Mouse (Mus musculus) brain, adult 2 months (tissue): ENCODE data around the gene Uhrf1bp1.

ENCODE experiments used
- DNase-seq: peaks from one replicate; pipeline ENCODE4 v3.0.0; 2011; ENCODE audit warnings: low read depth, low spot score

Gene Uhrf1bp1

DNA sequence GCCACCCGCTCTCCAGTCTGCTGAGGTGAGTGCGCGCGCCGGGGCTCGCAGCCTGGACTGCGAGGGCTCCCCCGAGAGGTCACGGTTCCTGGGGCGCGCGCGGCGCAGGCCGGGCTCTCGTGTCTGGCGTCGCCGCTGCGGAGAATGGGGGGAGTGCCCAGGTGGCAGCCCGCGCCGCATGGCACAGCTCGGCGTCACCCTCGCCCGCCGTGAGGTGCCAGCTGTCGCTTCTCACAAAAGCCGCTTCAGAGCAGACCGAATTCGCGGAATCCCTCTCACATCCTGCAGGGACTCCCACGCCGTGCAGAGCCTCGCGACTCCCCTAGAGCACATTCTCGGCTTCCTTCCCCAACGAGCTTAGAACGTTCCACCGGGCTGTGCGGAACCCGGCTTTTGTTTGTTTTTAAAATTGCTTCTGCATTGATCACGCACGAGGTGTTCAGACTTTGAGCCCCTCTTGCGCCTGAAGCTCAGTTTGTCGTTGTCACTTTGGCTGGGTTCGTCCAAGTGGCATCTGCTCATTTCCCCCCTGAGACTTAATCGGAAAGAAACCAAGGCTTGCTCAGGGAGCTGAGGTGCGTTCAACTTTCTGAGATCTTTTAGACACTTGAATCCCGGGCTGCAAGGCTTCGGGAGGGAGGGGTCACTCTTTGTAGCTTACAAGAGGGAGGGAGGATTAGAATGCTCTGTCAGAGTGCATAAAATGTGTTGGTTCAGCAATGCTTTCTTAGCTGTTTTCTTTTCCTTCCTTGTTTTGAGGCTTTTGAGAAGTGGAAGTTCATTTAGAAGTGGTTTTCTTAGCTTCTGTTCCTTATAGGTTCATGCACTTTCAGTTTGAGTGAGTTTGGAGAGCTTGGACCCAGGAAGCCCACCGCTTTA, 53.6 kb downstream of the Uhrf1bp1 start, which contains the start of gene Taf11:
TSS of gene Taf11 (minus strand) at position 223 of the 879 bp plus-strand sequence.
- peak; percentile 94 for DNase-seq

DNA sequence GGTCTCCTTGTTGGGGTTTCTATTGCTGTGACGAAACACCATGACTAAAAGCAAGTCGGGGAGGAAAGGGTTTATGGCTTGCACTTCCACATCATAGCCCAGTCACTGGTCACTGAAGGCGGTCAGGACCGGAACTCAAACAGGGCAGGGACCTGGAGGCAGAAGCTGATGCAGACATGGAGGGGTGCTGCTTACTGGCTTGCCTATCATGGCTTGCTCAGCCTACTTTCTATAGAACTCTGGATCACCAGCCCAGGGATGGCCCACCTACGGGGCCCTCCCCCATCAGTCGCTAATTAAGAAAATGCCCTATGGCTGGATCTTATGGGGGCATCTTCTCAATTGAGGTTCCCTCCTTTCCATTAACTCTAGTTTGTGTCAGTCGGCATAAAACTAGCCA, 55.1 kb downstream of the Uhrf1bp1 start:
- no peak for DNase-seq

DNA sequence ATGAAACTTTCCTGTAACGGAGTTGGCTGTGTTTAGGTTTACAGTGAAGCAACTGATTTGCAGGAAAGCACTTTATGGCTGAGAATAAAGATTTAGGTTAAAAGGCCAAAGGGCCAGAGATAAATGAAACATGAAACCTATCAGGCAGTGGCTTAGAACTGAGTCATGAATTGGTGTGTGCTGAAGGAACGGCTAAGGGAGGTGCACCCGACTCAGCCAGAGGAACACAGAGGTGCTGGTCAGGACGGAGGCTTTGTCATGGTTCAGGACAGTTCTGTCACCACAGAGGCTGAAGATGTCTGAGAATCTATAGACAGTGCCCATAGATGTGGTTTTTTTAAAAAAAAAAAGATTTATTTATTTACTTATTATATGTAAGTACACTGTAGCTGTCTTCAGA, 58.5 kb downstream of the Uhrf1bp1 start:
- no peak for DNase-seq

DNA sequence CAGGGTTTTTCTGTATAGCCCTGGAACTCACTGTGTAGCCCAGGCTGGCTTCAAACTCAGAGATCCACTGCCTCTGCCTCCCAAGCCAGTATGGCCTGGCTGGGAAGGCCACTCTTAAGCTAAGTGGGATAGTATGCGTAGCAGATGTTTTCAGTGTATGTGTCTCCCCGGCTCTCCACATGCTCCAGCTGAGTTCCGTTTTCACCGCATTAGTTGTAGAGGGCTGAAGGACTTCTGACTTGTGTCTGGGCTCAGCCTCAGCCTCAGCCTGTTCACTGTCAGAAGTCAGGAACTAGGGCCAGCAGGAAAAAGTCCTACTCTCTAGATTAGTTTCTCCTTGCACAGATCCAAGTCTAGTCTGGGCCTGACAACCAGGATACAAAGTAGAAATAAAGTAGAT, 60.1 kb downstream of the Uhrf1bp1 start:
- DNase-seq: no peak

DNA sequence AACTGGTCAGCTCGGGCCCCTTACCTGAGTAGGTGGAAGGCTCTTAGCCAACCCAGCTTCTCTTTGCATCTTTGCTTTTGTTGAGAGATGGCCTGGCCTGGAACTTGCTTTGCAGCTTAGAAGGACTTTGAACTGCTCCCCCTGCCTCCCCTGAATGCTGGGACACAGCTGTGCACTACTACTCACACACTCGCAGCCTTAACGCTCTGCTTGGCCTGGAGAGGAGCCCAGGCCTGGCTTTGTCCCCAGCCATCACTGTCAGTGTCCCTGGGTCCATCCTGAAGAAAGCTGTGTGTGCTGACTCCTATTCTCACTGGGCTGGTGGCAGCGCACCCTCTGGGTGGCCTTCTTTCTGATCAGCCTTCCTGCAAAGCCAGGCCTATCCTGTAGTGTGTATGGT, 64.4 kb downstream of the Uhrf1bp1 start:
- DNase-seq: no peak

DNA sequence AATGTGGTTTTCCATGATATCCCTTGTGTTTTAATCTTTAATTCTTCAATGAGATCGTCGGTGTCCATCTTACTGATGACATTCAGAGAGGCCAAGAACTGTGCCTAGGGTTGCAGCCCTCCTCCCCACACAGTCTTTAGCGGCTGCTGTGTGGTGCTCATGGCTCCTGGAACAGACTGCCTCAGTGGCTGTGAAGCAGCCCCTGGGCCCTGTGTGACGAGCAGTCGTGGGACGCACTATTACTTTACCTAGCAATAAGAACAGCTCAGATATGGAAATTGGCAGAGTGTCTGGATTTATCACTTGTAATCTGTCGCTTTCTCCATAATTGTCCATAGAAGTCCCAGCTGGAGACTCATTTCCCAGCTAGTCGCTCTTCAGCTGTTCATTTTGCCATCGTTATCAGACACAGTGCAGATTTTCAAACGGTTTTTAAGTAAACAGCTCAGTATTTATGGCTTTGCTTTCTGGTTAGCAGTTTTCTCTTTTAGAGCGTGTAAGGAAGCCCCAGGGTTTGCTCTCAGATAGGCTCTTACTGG, 66.0 kb downstream of the Uhrf1bp1 start:
- DNase-seq: peak; percentile 30

DNA sequence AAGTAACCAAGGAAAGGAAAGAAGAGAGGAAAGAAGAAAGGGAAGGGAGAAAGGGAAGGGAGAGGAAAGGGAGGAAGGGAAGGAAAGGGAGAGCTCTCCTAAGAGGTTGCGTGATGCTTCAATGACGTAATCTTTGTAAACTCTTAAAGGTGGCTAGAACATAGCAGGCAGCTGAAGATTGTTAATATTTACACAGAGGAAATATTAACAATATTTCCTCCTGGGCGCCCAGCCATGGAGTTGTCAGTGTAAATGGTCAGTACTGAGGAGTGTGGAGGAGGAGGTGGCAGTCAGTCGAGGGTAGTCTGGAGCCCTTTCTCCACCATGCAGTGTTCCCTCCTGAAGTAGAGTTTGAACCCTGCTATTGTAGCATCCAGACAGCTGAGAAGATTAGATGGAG, 68.8 kb downstream of the Uhrf1bp1 start:
- DNase-seq: no peak

DNA sequence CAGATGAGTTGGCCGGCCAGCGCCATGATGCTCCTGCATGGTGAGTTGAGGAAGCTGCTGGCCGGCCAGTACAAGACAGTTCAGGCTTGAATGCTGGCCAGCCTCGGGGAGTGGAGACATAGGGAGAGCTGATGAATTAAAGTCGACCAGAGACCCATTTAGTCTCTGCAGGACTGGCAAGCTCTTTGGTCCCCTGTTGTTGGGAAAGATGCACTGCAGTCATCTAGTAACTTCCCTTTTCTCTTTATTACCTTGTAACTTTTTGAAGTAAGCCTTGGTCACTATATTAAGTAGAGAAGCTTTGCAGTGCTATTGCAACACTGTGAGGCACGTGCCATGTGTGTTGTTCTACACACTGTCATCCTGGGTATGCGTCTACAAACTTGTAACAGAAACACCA, 69.3 kb downstream of the Uhrf1bp1 start:
- DNase-seq: no peak

DNA sequence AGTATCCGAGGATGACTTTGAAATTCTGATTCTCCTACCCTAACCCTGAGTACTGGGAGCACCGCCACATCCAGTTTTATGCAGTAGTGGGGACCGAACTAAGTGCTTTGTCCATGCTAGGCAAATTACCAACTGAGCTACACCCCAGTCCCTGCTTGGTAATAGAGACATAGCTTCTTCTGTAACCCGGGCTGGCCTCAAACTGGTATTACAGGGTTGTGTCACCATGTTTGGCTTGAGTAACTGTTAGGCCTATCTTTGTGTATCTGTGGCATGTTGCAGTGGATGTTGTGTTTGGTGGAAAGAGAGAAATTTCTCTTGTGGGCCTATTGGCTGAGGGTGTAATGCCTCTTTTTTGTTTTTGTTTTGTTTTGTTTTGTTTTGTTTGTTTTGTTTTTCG, 74.0 kb downstream of the Uhrf1bp1 start:
- DNase-seq: no peak

DNA sequence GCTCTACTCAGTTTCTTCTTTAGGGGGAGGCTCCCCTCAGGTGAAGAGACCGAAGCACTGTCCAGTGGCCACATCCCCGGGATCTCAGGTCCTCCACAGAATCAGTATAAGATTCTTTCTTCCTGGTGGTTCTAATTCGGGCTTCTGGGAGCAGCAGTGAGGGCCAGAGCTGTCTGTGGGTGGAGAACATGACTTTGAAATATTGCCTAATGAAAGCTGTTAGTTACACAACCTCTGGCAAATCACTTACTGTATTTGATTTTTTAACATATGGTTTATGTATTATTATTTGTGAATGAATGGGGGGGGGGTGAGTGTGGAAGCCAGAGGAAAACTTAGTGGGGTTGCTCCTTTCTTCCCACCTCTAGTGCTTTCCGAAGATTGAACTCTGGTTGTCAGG, 75.6 kb downstream of the Uhrf1bp1 start:
- DNase-seq: no peak

DNA sequence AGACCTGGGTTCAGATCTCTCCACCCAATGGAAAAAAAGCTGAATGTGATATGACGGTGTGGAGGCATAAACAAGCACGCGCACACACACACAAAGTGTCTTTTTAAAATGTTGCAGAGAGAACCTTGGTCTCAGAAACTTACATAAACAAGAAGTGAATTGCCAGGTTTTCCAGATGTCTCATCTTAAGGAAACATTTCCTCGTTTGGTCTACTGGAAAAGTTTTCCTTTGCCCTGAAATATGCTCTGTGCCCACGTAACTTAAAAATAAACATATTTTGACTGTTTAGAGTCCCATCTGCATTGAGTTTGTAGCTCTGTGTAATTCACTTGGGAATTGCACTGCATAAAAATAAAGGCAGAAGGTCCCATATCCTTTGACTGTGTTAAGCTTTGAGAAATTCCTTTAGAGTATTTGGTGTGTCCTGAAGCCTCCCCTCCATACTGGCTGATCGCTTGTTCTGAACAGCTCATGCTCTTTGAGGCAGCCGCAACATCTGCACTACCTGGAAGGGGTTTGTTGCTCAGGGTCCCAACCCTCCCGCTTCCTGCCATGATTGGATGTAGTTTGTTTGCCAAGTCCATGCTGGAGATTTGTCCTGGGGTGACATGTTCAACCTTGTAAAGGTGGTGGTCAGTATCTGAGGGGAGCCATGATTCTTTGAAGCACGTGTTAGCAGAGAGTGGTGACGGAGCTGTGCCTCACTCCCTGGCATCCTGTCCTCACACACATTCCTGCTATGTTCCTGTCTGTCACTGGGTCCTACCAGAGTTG, 78.1 kb downstream of the Uhrf1bp1 start:
- DNase-seq: peak; percentile 41

DNA sequence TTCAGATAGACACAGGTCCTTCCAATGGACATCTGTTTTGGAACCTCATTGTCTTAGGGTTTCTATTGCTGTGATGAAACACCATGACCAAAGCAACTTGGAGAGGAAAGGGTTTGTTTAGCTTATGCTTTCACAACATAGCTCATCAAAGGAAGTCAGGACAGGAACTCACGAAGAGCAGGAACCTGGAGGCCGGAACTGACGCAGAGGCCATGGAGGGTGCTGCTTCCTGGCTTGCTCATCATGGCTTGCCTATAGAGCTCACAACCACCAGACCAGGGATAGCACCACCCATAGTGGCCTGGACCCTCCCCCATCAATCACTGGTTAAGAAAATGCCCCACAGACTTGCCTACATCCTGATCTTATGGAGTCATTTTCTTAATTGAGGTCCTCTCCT, 78.8 kb downstream of the Uhrf1bp1 start:
- DNase-seq: no peak

DNA sequence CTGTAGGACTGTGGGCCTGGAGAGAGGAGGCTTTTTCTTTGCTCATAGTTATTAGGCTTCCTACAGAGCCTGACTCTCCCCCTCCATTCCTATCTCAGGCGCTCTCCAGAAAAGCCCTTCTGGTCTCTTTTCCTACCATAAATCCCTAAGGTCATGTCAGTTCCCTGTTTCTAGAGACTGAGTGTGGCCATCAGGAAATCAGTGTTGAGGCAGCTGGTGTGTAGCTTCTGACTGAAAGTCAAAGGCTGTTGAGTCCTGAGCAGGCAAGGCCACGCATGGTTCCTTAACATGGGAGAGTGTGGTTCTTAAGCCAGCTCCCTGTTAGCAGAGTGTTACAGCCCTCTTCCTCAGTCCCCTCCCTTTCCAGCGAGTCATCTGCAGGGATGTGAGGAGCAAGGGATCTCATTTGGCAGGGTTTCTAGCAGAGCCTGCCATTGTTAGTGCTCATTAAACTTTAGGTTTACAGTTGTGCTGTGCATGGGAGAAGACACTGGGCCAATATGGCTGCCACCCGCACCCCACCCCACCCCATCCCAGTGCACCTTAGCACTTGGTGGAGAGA, 80.9 kb downstream of the Uhrf1bp1 start:
- DNase-seq: no peak

DNA sequence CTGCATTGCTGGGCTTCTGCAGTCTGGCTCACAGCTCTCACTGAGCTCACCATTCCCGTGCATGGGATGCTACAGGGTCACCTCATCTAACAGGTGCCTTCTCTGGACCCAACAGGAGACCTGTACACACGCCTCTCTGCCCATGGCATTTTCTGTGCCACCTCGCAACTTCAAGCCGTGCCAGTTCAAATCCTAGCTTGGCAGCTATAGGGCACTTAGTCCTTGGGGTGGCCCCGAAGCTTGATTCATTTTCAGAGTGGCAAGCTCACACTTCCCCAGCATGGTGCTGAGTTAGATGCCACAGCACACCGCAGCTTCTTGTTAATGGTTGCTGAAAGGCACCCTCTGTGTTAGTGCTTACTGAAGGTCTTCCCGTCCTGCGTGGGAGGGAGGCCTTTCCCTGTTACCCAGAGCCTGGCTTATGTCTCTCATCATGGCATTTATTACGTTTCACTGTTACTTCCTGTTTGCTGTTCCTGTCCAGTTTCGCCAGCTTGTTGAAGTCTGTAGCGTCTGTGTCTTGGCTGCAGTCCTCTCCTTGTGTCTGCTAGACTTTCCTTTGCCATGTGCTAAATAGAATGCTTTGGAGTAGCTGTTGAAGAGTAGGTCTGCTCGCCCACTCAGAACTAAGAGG, 82.0 kb downstream of the Uhrf1bp1 start:
- DNase-seq: peak; percentile 63

DNA sequence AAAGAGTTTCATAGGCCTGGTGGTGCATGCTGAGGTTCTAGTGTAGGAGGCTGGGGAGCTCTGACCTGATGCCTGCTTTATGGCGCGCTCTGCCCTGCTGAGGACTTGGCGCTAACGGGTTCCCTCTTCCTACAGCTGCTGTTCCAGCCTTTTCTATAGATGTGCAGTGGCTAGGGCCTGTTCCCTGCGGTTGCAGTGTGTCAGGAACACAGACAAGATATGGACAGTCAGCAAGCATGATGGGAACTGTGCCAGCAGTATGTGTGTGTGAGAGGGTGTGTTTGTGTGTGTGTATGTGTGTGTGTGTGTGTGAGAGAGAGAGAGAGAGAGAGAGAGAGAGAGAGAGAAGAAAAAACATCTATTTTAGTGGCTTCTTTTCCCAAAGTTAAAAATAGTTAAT, 82.8 kb downstream of the Uhrf1bp1 start:
- no peak for DNase-seq

DNA sequence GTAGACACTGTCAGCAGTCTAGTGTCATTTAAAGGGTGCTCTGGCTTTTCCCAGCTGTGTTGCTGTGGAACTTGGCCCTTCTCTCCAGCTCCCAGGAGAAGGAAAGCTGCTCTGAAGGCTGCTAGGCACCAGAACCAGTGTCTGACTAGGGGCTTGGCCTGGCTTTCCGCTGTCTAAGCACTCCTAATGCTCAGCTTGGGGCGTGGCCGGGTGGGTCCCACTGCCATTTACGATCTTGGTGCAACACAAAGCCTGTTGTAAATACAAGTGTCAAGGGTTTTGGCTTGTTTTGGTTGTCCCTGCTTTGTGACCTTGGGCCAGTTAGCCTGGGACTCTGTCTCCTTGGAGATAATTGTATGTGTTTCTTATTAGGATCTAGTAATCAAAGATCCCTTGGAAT, 84.1 kb downstream of the Uhrf1bp1 start:
- DNase-seq: no peak

DNA sequence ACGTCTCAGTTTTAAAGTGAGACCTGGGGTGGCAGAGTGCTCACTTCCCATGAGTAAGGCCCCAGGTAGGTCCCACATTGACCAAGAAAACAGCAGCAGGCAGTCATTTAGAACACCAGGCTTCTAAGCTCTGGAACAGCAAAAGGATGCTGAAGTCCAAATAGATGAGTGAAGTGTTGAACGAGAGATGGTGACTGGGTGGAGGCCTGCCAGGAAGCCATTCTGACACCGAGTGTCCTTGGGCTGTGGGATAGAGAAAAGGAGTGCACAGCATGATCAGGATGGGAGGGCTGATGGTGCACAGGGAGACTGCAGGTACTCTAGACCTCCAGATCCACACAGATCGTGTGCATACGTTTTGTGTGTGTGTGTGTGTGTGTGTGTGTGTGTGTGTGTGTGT, 84.9 kb downstream of the Uhrf1bp1 start:
- no peak for DNase-seq

DNA sequence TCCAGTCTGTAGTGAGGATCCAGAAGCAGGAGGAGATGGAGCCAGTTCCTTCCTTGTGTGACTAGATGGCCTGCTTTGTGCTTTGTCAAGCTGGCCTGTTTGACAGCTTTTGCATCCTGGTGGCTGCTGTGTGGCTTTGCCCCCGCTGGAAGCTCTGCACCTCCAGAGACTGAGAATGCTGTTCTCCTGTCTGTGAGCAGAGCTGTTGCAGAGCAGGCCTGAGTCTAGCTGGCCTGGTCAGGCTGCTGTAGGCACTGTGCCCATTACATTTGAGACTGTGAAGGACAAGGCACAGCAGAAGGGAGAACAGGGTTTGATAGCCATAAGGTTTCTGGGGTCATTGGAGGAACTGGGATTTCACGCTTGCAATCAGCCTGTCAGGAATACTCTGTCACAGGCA, 85.5 kb downstream of the Uhrf1bp1 start:
- DNase-seq: peak; percentile 77

DNA sequence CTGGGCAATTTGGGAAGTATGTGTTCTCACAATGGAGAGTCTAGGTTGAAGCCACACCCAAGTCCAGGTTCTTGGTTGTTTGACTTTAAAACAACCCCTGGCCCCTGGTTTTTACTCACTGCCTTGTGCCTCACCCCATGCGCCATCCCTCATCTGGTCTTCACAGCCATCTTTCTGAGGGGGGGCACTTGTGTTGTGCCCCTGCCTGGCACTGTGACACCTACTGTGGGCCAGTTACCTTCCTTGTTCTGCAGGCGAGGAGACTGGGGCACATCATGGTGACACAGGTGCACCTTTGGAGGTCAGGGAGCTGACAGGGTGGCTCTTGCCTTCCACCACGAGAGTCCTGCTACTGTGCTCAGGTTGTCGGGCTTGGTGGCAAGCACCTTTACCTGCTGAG, 85.9 kb downstream of the Uhrf1bp1 start:
- no peak for DNase-seq

DNA sequence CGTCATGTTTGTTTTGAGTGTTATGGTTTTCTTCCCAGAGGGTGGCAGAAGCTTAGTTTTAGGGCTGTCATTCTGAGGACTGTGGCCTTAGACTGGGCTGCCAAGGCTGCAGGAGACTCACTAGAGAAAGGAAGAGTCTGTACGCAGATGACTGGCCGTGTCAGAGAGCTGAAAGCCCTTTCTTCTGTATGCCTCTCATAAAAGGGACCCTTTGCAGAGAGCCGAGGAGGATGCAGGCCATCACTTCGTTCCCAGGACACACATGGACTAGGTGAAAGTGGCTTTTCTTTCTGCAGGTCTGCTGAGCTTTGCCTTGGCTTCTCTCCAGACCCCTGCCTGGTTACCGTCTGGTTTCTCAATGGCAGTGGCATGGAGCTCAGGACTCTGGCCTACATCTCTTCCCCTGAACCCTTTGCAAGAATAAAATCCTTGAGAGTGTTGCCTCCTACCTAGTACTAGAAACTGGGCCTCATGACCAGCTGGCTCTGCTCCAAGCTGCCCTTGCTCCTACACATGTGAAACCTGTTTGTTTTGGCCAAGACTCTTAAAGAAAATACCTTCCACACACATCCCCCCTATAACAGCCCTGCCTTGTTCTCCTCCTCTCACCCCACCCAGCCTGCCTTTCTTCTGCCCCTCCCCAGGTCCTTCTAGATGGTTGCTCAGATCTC, 89.4 kb downstream of the Uhrf1bp1 start:
- peak; percentile 97 for DNase-seq

DNA sequence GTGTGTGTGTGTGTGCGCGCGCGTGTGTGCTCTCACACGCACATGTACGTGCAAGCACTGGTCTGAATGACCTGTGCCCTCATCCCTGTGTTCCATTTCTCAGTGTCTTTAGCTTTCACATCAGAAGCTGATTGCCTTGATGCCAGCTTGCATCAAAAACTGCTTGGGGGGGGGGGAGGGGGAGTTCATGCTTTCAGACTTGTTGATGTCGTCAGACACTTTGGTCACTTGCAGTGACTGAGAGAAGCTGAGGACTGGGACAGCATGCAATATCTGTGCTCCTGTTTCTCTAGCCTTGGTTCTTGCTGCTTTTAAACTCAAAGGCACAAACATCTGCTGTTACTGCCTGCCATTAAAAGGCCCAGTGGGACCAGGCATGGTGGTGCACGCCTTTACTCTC, 90.1 kb downstream of the Uhrf1bp1 start:
- no peak for DNase-seq
